Mouse (Mus musculus) thymus, postnatal 10 days (tissue): Measurements from ENCODE around the gene Alk.

Source experiments
- DNase-seq, 2 experiments: peaks; one replicate each; pipeline ENCODE4 v3.0.0; 2021; ENCODE audit warnings: low spot score in 2 of 2

Gene Alk

DNA sequence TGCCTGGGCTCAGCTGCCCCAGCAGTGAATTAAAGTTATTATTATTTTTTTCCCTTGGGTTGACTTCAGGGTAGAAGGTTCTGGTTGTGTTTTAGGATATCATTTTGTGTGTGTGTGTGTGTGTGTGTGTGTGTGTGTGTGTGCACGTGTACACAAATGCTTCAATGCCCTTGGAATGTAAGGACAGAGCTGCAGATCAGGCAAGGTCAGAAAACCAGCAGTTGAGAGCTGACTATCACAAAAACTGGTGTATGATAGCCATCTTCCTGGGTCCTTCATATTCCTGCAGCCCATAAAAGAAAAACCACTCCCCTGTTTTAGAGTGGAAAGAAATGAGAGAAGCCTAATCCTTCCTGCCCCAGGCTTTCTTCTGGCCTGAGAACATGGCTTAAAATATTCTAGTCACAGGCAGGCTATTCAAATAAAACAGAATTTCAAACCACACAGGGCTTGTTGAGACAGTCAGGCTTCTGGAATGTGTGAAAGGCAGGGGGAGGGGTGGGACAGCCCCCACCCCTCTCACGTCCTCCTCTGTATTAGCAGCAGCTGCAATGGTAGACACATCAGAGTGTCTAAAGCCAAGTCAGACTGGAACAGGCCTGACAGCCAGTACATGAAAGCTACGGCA lies 623.8 kb downstream of the Alk start:
- no peak for DNase-seq

DNA sequence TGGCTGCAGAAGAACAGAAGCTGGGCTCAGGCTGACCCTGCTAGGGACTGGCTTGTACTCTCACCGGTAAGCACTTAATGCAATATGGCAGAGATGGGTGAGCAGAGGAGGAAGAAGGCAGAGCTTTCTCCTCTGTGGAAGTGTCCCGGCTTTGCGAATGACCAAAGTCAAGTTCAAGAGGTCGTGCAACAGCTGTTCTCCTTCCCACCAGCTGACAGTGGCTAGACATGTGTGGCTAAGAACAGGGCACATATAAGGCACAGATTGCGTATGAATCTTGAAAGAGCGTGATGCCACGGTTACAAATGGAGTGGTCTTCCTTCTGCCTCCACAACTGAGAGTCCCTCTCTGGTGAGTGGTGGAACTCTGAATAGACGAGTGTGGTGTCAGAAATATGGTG lies 625.3 kb downstream of the Alk start:
- no peak for DNase-seq

DNA sequence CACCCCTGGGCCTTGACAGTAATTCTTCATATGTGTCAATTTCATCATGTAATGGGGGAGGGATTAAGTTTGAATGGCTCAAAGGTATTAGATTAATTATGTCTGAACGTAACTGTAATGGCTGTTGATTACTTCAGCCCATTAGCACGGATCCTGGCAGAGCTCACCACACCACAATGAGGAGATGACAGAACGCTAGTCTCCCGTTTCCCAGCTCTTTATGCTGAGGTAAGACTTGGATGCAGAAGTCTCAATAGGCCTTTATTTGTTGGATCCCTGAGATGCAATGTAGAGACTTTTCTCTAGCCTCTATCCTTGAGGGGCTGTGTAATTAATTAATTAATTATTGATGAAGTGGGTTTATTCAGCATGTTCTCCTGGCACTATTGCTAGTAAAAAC lies 627.8 kb downstream of the Alk start:
- DNase-seq, result no peak

DNA sequence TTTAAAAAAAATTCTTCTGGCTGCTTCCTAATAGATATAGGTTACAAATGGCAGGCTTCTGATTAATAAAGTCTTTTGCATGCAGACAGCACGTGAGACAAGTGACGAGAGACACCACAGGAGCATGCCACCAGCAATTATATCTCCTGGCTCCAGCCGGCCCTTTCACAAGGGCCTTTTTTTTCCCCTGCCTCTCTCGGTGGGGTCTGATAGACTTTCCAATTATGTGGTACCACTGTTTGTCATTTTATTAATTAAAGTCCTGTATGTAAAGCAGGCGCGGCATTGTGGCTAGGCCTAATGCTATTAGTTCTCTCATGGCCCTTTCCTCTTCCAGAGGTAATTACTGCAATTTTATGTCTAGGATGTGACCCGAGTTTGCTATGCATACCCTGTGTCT lies 630.7 kb downstream of the Alk start:
- DNase-seq, result no peak

DNA sequence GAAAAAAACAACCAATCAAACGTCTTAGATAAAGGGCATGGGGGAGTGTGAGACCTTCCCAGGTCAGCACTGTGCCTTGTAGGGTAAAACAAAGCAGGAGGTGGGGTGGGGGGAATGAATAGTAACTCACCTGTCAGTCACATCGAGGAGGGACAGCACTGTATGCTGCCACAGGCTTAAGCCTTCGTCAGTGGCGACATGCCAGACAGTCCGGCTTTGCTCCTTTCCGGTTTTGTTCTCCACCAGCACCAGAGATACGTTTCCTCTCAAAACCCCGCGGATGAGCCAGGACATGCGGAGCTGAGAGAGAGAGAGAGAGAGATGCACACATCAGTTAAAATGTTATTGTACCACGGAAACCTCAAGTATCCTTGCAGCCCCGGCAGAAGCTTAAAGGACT lies 637.1 kb downstream of the Alk start:
- DNase-seq, result no peak

DNA sequence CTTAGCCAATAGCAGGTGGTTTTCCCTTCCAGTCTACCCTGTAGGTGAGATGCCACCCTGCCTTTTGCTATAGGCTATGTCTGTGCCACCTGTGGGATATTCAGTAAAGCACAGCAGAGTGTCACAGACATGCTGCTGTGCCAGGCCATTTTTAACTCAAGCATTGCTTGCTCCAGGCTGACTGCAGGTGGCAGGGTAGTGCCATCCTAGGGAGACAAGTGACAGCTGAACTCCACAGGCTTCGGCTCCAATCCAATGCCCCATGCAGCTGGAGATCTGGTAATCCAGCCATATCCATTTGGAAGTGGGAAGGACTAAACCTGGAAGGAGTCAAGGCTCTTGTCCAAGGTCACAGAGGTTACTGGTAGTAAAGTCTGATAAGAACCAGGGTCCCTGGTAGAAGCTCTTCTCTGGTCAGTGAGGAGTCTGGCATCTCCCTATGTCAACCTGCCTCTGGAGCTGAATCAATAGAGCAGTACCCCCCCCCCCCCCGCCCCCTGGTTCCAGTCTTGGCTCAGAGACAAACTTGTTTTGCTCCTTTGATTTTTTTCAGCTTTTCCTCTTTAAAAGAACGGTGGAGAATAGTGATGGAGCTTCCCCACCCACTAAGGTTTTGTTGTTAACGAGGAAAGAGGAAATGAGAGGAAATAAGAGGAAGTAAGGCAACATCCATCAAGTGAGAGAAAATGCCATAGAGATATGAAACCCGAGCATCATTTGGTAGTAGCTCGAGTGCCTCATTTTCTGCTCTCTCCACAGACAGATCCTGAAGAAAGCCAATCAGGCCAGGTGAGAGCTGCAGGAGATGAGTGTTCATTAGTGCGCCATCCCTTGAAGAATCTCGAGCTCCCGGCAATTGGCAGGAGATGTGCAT lies 638.5 kb downstream of the Alk start:
- no peak for DNase-seq

DNA sequence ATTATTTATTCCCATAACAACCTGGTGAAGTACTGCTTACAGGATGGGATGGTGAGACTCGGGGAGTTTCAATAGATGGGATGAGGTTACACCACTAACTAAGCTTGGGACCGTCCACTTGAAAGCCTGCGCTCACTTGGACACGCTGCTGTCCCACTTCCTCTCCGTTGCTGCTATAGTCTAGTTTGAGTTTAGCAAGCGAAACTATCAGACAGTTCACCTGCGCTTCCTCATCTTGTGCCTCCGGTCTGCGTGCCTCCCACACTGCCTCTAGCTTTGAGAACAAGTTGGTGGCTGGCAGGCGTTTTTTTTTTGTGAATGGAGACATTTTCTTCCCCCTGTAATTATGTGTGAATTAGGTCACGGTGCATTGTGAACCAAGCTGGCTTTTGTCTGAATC lies 639.8 kb downstream of the Alk start:
- DNase-seq, result no peak

DNA sequence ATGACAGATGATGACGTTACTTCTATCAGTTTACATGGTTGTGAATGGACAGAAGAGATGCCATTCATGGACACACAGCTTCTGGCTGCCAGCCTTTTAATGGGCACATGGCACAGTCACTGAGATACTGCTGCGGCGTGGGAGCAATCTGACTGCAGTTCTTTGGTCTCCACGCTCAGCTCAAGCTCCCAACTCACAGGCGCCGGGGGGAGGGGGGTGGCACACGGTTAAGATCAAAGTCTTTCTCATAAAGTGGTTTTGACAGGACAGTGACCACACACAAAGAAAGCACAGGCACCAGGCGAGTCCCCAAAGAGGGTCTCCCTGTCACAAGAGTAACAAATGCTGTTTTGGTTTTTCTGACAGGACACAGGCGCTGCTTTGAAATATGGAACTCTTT lies 641.7 kb downstream of the Alk start:
- no peak for DNase-seq

DNA sequence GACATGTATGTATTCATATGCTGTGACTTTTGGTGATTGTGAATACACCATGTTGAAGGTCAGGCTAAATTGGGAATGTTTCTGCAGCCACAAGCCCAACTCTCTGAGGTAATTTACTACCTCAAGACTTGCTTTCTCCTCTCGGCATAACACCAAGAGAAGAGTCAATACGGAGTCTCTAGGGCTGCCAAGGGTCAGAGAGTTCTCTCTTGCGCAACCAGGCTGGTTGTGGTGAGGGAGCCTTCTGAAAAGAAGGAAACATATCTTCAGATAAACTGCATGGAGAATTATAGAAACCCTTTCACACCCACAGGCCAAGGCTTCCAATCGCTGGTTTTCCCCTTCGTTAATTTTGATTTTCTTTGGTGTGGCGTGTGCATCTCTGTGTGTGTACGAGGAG lies 649.4 kb downstream of the Alk start:
- no peak for DNase-seq

DNA sequence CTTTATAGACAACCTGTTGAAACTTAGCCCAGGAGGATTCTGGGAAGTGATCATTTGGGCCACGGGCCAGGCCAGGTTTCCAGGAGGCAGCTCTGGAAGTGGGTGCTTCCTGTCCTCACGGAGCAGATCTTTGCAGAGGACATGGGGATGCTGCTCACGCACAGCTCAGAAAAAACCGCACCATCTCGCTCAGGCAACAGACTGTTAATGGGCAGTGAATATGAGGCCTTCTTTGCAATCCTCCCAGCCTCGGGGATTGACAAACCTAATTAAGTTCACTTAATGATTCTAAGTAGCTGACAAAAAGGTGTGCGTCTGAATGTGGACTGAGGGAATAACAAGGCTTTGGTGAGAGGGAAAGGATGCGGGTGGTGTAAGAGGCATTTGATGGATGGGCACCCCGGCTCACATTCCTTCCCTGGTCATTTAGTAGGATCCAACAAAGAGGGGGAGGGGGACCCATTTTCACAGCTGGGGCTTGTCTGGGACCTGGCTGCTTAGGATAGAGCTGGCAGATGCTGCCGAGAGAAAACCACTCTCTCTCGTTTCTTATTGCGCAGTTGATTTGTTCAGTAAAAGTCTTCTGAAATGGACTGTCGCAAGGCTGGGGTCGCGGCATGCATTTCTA lies 650.1 kb downstream of the Alk start:
- no peak for DNase-seq

DNA sequence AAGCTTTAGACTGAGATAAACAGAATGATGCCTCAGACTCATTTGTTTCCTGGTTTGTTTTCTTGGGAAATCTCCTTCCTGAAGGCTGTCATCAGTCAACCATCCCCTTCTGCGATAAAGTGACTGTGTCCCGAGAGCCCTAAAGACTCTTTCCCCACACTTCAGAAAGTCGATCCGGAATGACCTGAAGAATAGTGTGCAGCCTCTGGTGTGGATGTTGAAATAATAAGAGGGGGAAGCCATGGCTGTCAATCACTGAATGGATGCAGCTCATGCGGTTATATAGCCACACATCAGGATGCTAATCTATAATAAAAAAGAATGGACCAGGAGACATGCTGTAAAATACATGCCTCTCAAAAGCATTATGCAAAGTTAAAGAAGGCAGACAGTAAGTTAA lies 653.5 kb downstream of the Alk start:
- no peak for DNase-seq

DNA sequence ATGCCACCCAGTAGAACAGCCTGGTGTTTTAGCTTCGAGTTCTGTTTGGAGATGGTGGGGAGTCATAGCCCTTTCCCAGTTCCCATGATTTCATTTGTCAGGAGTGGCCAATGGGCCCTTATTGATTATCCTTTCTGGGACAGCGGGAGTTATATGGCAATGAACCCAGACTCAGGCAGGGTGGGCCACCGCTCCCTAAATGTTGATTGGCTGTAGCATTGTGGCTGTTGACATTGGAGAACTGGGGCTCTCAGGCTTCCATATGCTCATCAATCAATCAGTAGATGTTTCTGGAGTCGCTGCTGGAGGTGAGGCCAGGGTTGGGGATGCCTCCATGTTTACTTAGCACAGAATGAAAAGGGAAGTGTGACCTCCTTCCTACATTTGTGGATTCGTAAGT lies 655.7 kb downstream of the Alk start:
- no peak for DNase-seq

DNA sequence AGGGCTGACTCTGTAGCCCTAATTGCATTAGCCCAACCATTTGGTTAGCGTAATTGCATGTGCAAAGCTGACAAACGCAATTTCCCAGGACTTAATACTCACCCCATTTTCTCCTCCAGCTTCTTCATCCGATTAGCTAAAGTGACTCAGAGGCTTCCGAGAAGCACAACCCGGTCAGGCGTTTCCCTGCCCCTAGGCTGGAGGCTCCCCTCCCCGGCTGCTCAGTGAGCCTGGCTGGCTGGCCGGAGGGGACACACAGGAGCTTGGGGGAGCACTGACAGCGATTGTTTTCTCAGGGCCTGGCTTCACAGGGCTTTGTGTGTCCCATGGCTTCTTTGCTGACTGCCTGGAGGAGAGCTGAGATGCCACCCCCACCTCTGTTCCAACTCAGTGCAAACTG lies 657.0 kb downstream of the Alk start:
- no peak for DNase-seq

DNA sequence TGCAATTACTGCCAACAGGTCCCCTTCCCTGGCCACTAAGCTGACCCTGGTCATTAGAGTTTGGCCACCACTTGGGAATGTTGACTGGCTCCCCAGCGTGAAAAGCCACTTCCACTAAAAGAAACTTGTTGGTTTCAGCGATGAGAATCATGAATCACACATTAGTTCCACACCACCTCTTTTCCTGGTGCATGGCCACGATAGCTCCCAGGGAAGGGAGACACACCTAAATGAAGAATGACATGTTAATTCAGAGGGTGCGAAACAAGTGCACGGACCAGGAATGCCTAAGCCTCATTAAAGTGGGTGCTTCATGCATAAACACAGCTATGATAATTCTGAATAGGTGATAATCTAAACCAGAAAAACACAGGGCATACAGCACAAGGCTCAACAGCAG lies 660.4 kb downstream of the Alk start:
- no peak for DNase-seq

DNA sequence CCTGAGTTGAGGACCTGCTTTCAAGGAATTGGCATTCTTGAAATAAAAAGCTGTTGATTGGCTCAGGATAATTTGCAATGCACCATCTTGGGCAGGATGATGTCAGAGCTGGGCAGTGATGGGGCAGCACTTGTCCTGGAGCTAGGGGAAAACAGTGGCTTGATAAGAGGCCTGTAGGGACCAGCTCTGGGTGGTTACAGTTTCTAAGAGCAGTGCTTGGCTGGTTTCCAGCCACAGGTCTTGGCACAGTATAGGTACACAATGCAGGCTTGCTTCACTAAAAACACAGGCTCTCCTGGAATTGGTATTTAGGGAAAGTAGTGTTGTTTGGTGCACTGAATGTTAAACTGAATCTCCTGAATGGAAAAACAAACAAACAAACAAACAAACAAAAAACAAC lies 662.4 kb downstream of the Alk start:
- DNase-seq, result no peak

DNA sequence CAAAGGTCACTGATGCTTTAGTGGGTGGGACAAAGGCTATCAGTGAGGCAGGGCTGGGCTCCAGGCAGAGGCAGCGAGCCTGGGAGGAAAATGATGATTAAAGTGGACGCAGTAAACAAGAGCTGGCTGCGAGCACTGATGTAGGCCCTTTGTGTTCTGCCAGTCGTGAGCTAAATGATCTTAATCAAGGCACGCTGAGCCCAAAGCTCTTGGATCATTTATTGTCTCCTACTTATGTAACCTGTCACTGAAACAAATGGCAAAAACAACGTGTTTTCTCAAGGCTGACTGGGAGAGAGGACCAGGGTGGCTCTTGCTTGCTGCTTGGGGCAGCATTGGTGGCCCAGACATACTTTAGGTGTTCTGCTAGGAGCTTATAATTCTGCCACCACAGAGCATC lies 663.0 kb downstream of the Alk start:
- no peak for DNase-seq

DNA sequence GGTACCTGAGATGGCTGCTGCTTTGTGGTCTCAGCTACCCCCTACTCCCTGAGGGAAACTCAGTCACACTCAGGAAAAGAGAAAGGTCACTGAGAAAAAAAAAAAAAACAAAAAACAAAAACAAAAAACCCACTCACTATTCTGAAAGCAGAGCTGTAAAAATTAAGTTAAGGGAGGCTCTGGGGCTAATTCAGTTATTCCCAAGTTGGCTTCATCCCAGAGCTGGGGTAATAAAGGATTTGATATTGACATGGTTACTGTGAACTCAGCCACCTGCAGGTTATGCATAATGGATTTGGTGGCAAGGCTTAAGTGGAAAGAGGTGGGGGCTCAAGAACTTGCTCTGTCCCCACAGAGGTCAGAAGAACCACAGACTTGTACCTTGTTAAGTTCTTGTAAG lies 667.7 kb downstream of the Alk start:
- no peak for DNase-seq

DNA sequence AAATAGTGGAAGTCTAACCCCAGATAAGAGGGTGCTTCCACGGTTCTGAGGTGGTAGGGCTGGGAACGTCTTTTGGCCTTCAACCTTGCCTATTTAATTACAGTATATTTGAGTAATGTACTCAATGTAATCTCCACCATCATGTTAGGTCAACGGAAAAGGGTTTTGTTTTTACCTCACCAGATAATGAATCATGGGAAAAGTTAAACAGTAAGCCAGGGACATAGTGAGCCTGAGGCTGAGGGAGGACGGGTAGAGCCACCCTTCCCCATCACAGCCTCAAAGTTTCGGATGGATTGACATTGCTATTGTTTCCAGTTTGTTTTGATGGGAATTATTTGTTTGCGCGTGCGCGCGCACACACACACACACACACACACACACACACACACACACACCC lies 668.6 kb downstream of the Alk start:
- DNase-seq, result no peak

DNA sequence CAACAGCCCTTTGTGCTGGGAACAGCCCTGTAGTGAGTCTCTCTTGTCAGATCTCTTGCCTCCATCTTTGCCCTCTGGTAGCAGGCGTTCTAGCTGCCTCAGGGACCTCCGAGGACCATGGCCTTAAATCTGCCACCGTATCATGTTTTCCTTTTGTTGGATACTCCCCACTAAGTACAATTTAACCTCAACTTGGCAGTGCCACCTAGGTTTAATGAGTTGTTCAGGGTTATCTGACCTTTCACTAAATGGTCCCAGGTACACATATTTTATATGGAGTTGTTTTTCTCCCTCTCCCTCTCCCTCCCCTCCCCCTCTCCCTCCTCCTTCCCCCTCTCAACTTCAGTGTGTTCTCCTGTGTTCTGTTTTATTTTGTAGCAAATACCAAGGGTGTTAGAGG lies 669.1 kb downstream of the Alk start:
- DNase-seq, result no peak

DNA sequence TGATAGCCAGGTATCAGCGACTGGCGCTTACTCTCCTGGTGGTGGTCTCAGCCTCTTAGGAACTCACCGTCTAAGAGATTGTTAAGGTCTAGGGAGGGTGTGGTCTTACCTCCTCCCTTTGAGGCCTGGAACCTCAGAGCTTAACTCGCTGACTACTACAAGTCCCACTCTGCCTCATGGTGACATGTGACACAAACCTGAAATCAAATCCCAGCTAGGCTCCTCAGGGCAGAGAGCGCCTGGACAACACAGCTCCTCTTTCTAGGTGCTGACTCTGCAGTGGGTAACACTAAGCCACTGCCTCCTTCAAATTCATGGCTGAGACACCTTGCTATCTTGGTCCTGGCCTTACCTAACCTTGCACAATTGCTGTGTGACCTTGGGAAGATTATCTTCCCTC lies 689.5 kb downstream of the Alk start:
- DNase-seq, result no peak

DNA sequence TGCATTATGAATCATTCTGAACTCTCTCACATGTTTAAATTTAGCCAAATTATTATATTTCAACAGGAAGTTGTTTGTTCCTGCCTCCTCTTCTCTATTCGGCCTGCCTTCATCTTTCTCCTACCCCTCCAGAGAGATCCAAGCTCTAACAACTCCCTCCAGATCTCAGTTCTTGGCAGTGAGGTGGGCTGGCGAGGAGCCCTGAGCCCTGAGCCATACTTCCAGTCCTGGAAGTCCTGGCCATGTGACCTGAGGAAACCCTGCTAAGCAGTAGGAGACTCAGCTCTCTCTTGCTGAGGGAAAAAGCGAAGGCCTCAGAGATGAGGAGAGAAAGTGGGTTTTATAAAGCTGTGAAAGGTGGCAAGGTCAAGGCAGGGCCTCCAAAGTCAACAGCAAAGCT lies 689.9 kb downstream of the Alk start:
- no peak for DNase-seq

DNA sequence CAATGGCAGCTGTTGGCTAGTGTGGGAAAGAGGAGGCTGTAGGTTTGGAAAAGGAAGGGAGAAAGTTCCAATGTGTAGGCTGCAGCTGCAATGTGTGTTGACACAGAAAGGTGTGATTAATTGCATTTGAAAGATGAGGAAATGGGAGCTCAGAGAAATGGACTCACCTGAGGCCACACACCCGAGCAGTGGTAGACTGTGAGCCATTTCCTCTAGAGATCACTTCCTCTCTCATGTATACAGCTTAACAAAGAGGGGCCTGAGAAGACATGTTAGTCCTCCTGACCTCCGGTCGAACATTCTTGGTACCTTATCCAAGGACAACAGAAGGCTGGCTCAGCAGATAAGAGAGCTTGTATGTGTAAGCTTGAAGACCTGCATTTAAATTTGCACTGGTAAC lies 691.2 kb downstream of the Alk start:
- DNase-seq, result no peak

DNA sequence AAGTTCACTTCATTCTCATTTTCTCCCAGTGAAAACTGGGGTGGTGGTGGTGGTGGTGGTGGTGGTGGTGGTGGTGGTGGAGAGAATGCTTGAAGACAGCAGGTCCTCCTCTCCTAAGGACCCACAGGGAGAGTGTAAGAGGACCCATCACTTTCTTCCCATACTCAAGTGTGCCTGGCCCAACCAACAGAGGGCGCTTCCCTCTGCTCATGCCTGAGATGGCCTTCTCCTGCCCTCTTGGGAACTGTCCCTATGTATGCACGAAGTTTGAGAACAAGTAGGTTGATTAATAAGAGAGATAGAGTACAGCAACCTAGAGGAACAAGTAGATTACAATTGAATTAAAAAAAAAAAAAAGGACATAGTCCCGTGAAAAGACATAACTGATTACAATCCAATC lies 695.3 kb downstream of the Alk start:
- peak in 1 of 2 experiments; percentile 10 for DNase-seq
